Mouse (Mus musculus): ENCODE data around the gene Srgap3.

DNA sequence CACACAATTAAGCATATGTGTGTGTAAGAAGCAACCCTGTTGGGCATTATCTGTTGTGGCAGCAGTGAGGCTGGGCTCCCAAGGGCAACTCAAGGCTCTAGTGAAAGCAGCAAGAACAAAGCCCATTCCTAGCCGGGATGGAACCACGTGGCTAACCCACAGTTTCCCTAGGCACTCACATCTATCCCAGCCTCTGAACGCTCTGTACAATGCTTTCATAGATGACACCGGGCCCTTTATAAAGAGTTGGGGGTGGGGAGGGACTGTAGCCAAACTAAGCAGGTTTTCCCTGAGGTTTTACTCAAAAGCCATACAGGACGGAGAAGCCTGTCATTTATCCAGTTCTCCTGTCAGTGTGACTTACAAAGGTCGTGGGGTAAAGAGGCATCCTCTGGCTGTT lies 90.0 kb downstream of the Srgap3 start:
- TF ChIP-seq CTCF (conservative IDR thresholded peaks at IDR 0.05; ENCODE audit: insufficient read depth, insufficient read length, low read depth, low read length) = no peak
- TF ChIP-seq POLR2A (IDR thresholded peaks at IDR 0.05; ENCODE audit: low read depth, low read length) = no peak

All from kidney, adult 2 months (tissue).